Mouse (Mus musculus) lung, postnatal 0 days (tissue): ENCODE measurements around the gene Abr. TPM values are rescaled to one million over a fixed set of nuclear protein-coding genes. Genes with fewer than 3 reads are reported as not detected.
A peak's percentile ranks its signal among the peaks of the same experiment; 100 is the strongest.

Experiments used
- ATAC-seq: fragments of 200-750 bp; cut with Nextera tagmentation; 2 replicates; pipeline ENCODE4 v1.8.0; 2017; ENCODE audit warnings: moderate library complexity
- DNase-seq: peaks from one replicate; pipeline ENCODE4 v3.0.0-alpha.2; 2016; ENCODE audit warnings: low spot score
- H3K27ac ChIP-seq: fragments of 300-500 bp; sonication (generic); 2 replicates; pipeline ENCODE4 v1.5.1; 2014; ENCODE audit warnings: antibody characterized with exemption, mild to moderate bottlenecking, low read length, mixed read lengths
- H3K27me3 ChIP-seq: fragments of 300-500 bp; sonication (generic); replicated peaks from 2 replicates; pipeline ENCODE4 v1.6.1; 2014; ENCODE audit warnings: low read length, mixed read lengths; ENCODE audit not compliant: insufficient read depth
- H3K36me3 ChIP-seq: fragments of 300-500 bp; sonication (generic); 2 replicates; pipeline ENCODE4 v1.6.1; 2014; ENCODE audit warnings: low read length, mixed read lengths; ENCODE audit not compliant: insufficient read depth
- H3K4me1 ChIP-seq: fragments of 300-500 bp; sonication (generic); 2 replicates; pipeline ENCODE4 v1.6.1; 2014; ENCODE audit warnings: antibody characterized with exemption, low read depth, low read length, mixed read lengths; ENCODE audit not compliant: insufficient read depth
- H3K4me2 ChIP-seq: fragments of 300-500 bp; sonication (generic); replicated peaks from 2 replicates; pipeline ENCODE4 v1.6.1; 2014; ENCODE audit warnings: low read depth, mild to moderate bottlenecking, low read length, moderate library complexity, mixed read lengths
- H3K4me3 ChIP-seq: fragments of 300-500 bp; sonication (generic); 2 replicates; pipeline ENCODE4 v1.5.1; 2014; ENCODE audit warnings: low read depth, low read length
- H3K9ac ChIP-seq: fragments of 300-500 bp; sonication (generic); replicated peaks from 2 replicates; pipeline ENCODE4 v1.6.1; 2014; ENCODE audit warnings: low read depth, mild to moderate bottlenecking
- H3K9me3 ChIP-seq: fragments of 300-500 bp; sonication (generic); 2 replicates; pipeline ENCODE4 v1.6.1; 2016; ENCODE audit warnings: low read length, mixed read lengths
- CTCF ChIP-seq: IDR thresholded peaks from 2 replicates; pipeline ENCODE4 v1.5.1; 2016; ENCODE audit warnings: antibody characterized with exemption, mild to moderate bottlenecking
- EP300 ChIP-seq: IDR thresholded peaks from 2 replicates; pipeline ENCODE4 v1.6.1; 2016; ENCODE audit warnings: antibody characterized with exemption, mild to moderate bottlenecking, control low read depth
- WGBS: fragments of 180-500 bp; shearing (Covaris S2); extraction: QIAGEN DNeasy Blood & Tissue Kit; methylation state at CpG from one replicate; pipeline ENCODE4 v1.1.7; 2014; 5-methylcytosine and 5-hydroxymethylcytosine counted together
- polyA plus RNA-seq: library from polyadenylated mRNA; unstranded; fragments of >200 nt; fragmentation: Nextera tagmentation; extraction: Ambion mirVana; gene quantifications from 2 replicates; pipeline ENCODE4 v1.2.1, GENCODE M21; 2015

Abr gene
- polyA plus RNA-seq, 1 experiment from 2014 or later = 17.2 TPM

DNA sequence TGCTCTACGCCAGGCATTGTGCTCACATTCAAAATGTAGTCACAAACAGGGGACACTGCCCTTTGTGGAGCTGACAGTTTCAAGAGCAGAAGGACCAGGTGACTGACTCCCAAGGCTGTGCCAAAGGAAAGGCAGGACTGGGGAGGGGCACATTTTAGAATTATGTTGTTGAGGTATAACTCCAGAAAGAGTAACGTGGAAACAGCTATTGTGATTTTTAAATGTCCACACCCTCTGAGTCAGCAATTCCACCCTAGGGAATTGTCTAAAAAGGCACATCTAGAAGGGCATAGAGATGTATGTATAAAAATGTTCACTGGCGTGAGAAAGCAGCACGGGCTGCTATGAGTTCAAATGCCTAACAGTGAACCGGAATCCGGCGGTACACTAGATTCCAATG is 122.5 kb downstream of the Abr start:
- ATAC-seq = no peak
- H3K4me3 ChIP-seq = no peak overlapping the region
- TF ChIP-seq CTCF = no peak
- TF ChIP-seq EP300 = no peak
- no peak overlapping the region for H3K4me2 ChIP-seq
- no peaks in the 10 kb centered on the region for H3K27me3 ChIP-seq
- no peaks in the 10 kb centered on the region for H3K9me3 ChIP-seq
- no peaks in the 10 kb centered on the region for H3K36me3 ChIP-seq
- no peak overlapping the region for H3K9ac ChIP-seq
- DNase-seq = no peak
- WGBS = 77% methylated on average over 7 of the region's 7 CpGs
- H3K4me1 ChIP-seq = peaks cover 6% of the 10 kb centered on the region
- H3K27ac ChIP-seq = no peak overlapping the region

DNA sequence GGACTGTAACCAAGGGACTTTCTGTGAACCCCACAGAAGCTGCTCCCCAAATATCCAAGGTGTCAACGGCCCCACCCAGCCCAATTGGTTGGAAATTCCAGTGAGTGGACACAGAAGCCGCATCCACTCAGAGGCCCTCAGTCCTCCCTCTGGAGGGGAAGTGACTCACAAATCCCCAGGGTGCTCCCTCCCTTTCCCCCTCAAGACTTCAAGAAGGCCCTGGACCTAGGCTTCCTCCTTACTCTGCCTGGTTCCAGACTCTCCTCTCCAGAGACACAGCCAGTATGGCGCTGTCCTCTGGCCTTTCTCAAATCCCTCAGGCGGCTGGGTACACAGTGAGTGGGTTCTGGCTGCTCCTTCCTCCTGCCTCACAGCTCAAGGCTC is 124.4 kb downstream of the Abr start:
- Histone ChIP-seq H3K9ac (no peak overlapping the region), H3K4me2 (no peak overlapping the region), H3K27ac (peak overlapping the region; percentile 47), H3K36me3 (no peaks in the 10 kb centered on the region), H3K4me3 (no peak overlapping the region), H3K27me3 (no peaks in the 10 kb centered on the region), H3K4me1 (peaks cover 18% of the 10 kb centered on the region), H3K9me3 (no peaks in the 10 kb centered on the region)
- TF ChIP-seq CTCF (no peak), EP300 (no peak)
- peak; percentile 64 for DNase-seq
- 54% methylated on average over 4 of the region's 4 CpGs for whole genome bisulfite sequencing
- ATAC-seq = no peak

DNA sequence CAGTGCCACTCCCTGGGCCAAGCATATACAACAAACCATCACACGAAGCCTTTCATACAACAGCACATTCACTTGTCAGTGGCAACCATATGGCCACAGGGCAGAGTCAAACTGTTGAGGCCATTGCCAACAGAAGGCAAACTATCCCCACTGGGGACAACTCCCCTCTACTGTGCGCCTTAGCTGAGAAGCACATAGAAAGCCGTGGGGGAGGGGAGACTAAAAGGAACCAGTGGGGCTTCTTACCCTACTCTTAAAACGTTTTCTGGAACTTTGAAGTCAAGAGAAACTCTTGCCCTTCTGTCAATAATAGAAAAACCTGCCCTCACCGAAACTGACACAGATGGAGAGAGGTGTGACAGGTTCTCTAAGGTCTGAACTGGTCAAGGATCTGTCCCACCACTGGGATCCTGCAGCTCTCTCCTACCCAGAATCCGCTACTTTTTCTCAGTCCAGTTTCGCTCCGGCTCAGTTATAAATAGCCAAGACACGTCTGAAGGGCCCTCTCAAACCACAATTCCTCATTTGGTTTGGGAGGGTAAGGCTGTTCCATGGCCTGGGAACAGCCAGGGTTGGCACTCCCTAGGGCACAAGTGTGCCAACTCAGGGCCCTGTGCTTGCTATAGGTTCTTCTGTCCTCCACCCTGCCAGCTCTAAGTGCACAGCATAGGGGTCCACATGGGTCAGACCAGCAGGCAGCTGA is 124.9 kb downstream of the Abr start:
- ATAC-seq = peak; percentile 11; the same call in 1 of the 2 replicates
- Histone ChIP-seq H3K4me3 (no peak overlapping the region), H3K27me3 (no peaks in the 10 kb centered on the region), H3K36me3 (no peaks in the 10 kb centered on the region), H3K27ac (peak overlapping the region; percentile 47; the same call in 1 of the 2 replicates), H3K9me3 (no peaks in the 10 kb centered on the region), H3K4me2 (no peak overlapping the region), H3K9ac (no peak overlapping the region), H3K4me1 (peaks cover 22% of the 10 kb centered on the region)
- WGBS = 50% methylated on average over 9 of the region's 9 CpGs
- peak; percentile 67 for DNase-seq
- TF ChIP-seq EP300 (no peak), CTCF (no peak)

DNA sequence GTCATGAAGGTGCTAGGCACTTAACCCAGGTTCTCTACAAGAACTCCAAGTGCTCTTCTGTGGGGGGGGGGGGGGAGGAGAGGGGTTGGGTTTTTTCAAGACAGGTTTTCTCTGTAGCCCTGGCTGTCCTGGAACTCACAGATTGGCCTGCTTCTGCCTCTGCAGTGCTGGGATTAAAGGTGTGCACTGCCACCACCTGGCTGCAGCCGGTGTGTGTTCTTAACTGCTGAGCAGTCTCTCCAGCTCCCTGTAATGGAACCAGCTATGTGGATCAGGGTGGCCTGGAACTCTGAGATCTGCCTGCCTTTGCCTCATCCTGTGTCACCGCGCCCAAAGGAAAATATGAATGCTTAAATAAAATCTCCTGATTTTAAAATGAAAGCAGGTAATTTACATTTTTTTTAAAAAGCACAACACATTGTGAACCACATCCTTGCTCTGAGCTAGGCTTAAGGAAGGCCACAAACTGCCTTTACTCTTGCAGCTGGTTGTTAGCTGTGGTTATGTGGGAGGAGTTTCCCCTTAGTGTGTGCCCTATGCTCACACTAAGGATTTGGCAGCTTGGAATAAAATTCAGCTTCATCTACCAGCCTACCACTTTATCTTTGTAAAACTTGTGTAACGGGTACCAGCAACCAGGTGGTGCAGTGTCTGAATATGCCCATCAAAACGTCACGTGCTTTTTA is 125.9 kb downstream of the Abr start:
- Histone ChIP-seq H3K4me3 (no peak overlapping the region), H3K9me3 (no peaks in the 10 kb centered on the region), H3K4me1 (peaks cover 22% of the 10 kb centered on the region), H3K36me3 (no peaks in the 10 kb centered on the region), H3K9ac (no peak overlapping the region), H3K4me2 (no peak overlapping the region), H3K27ac (no peak overlapping the region), H3K27me3 (no peaks in the 10 kb centered on the region)
- WGBS = 69% methylated on average over 6 of the region's 6 CpGs
- peak; percentile 73 for TF ChIP-seq CTCF
- no peak for TF ChIP-seq EP300
- ATAC-seq (peak; percentile 27; the same call in 1 of the 2 replicates), DNase-seq (peak; percentile 67)

DNA sequence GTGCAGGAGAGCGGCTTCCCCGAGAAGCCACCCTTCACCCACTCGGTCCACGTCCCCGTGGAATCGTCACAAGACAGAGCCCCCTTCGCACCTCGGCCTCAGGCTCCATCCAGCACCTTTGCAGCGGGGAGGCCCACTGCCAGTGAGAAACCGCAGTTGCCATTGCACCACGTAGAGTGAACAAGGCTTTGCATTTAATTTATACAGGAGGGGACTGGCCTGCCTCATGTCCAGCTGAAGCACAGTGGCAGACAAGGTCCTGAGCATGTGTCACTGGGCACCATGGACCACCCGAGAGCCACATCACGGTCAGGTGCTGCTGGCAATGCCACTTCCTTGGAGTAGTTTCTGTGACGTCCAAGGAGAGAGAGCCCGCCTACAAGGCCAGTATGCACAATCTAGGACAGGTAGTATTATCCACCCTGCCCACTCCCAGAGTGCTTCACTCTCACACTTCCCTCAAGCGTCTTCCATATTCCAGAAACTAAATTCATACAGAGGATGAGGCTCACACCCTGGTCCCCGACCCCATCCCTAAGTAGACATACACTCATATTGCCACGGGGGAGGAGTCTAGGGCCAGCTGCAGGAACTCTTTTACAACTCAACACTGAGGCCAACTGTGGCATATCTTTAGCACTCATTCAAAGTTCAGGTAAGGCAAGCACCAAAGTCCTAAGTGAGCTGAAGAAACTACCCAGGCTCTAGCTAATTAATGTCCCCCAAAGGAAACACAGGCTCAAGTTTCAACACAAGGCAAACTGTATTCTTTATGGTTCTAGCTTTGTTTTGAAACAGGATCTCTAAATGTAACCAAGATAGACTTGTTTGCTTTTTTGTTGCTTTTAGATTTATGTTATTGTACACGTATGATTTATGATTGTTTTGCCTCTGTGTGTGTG is 126.7 kb downstream of the Abr start:
- TF ChIP-seq CTCF (no peak), EP300 (no peak)
- DNase-seq (peak; percentile 54), ATAC-seq (peak; percentile 2; the same call in 1 of the 2 replicates)
- Histone ChIP-seq H3K4me1 (peaks cover 22% of the 10 kb centered on the region), H3K9ac (peak overlapping the region; percentile 81), H3K4me3 (peak overlapping the region; percentile 72), H3K4me2 (peak overlapping the region; percentile 91), H3K36me3 (no peaks in the 10 kb centered on the region), H3K27ac (peak overlapping the region; percentile 98), H3K9me3 (no peaks in the 10 kb centered on the region), H3K27me3 (no peaks in the 10 kb centered on the region)
- WGBS = 9% methylated on average over 16 of the region's 19 CpGs
